ENCODE assay signal across 17 mouse cellular contexts in genomic region chr19:10692361-10692760, GRCm38 (mm10). TPM values are rescaled to one million over a fixed set of nuclear protein-coding genes. Genes with fewer than 3 reads are reported as not detected.
DNase-seq lines count a peak whose midpoint lies in the region; ATAC-seq and TF ChIP-seq lines count a peak whose summit lies in the region.
"Had no signal": no experiment of that assay in that cellular context is flagged by ENCODE, and none has a peak within 500 bp of the region (broad histone marks: within the 10 kb centered on the region; RNA-seq: fewer than 3 reads in every experiment).

No protein-coding gene starts in this region.

- peaks cover 29% of the 10 kb centered on the region for H3K36me3 ChIP-seq in erythroblast, embryonic 14.5 days (ENCODE audit: control insufficient read depth)
- H3K36me3 ChIP-seq in limb, embryonic 15.5 days = no peaks in the 10 kb centered on the region
- 0 out of 2 replicates have a peak, but pooled peaks cover 3% of the 10 kb centered on the region for H3K36me3 ChIP-seq in limb, embryonic 10.5 days
- no peaks in the 10 kb centered on the region; the same call in 1 of the 2 replicates for H3K36me3 ChIP-seq in intestine, postnatal 0 days (ENCODE audit: control insufficient read depth, insufficient read depth)
- no peaks in the 10 kb centered on the region for H3K36me3 ChIP-seq in stomach, embryonic 16.5 days (ENCODE audit: control insufficient read depth, insufficient read depth, low read length)
- H3K36me3 ChIP-seq: limb, embryonic 13.5 days had no signal

- H3K9ac ChIP-seq in limb, embryonic 15.5 days = no peak overlapping the region
- no peak overlapping the region for H3K9ac ChIP-seq in intestine, postnatal 0 days (ENCODE audit: low read depth, low read length)
- peak overlapping the region; percentile 31; the same call in 1 of the 2 replicates for H3K9ac ChIP-seq in stomach, embryonic 16.5 days (ENCODE audit: low read length)
- H3K9ac ChIP-seq: limb, embryonic 13.5 days had no signal

- WGBS in limb, embryonic 15.5 days = 85% methylated on average over 4 of the region's 4 CpGs
- WGBS in limb, embryonic 10.5 days = 92% methylated on average over 4 of the region's 4 CpGs
- WGBS in intestine, postnatal 0 days = 42% methylated on average over 4 of the region's 4 CpGs
- 79% methylated on average over 4 of the region's 4 CpGs for WGBS in stomach, embryonic 16.5 days

- no peaks in the 10 kb centered on the region for H3K27me3 ChIP-seq in erythroblast, embryonic 14.5 days (ENCODE audit: control insufficient read depth)
- no peaks in the 10 kb centered on the region for H3K27me3 ChIP-seq in limb, embryonic 15.5 days
- H3K27me3 ChIP-seq in limb, embryonic 10.5 days (ENCODE audit: low read depth, poor library complexity, severe bottlenecking) = no peaks in the 10 kb centered on the region
- H3K27me3 ChIP-seq in intestine, postnatal 0 days (replicated peaks; ENCODE audit: control insufficient read depth, insufficient read depth, low read length) = no peaks in the 10 kb centered on the region
- H3K27me3 ChIP-seq in stomach, embryonic 16.5 days (ENCODE audit: control insufficient read depth, insufficient read depth, low read length) = no peaks in the 10 kb centered on the region
- H3K27me3 ChIP-seq: limb, embryonic 13.5 days had no signal

- no peak for DNase-seq in limb, embryonic 10.5 days (ENCODE audit: low spot score)
- no peak for DNase-seq in natural killer cell, adult 2 months (ENCODE audit: low spot score in 2 of 2)
- DNase-seq: cerebellum, adult 11 months; heart, adult 11 months; layer of hippocampus, postnatal 36 days; lung, postnatal 4 days; thymus, postnatal 36 days had no signal

- H3K4me3 ChIP-seq in erythroblast, embryonic 14.5 days (replicated peaks) = peak overlapping the region; percentile 25
- H3K4me3 ChIP-seq in limb, embryonic 15.5 days = no peak overlapping the region
- H3K4me3 ChIP-seq in limb, embryonic 10.5 days = no peak overlapping the region
- H3K4me3 ChIP-seq in intestine, postnatal 0 days (ENCODE audit: low read depth, low read length) = no peak overlapping the region
- no peak overlapping the region for H3K4me3 ChIP-seq in stomach, embryonic 16.5 days (replicated peaks; ENCODE audit: low read length)
- H3K4me3 ChIP-seq: limb, embryonic 13.5 days had no signal

- no peak for TF ChIP-seq CTCF in intestine, postnatal 0 days (IDR thresholded peaks at IDR 0.05; ENCODE audit: low read depth)

- H3K4me2 ChIP-seq in limb, embryonic 15.5 days = no peak overlapping the region
- peak overlapping the region; percentile 13; the same call in 1 of the 2 replicates for H3K4me2 ChIP-seq in intestine, postnatal 0 days (replicated peaks; ENCODE audit: low read depth)
- H3K4me2 ChIP-seq in stomach, embryonic 16.5 days (ENCODE audit: low read depth, low read length) = no peak overlapping the region
- H3K4me2 ChIP-seq: limb, embryonic 13.5 days had no signal

- peaks cover 59% of the 10 kb centered on the region for H3K4me1 ChIP-seq in erythroblast, embryonic 14.5 days (ENCODE audit: control insufficient read depth)
- H3K4me1 ChIP-seq in limb, embryonic 15.5 days = peaks cover 43% of the 10 kb centered on the region
- H3K4me1 ChIP-seq in limb, embryonic 10.5 days = peaks cover 40% of the 10 kb centered on the region
- peaks cover 42% of the 10 kb centered on the region for H3K4me1 ChIP-seq in intestine, postnatal 0 days (replicated peaks; ENCODE audit: control insufficient read depth, insufficient read depth, low read length)
- peaks cover 49% of the 10 kb centered on the region for H3K4me1 ChIP-seq in stomach, embryonic 16.5 days (ENCODE audit: control insufficient read depth, insufficient read depth, low read length)

- no peaks in the 10 kb centered on the region for H3K9me3 ChIP-seq in erythroblast, embryonic 14.5 days (ENCODE audit: control insufficient read depth, low read length)
- H3K9me3 ChIP-seq in limb, embryonic 15.5 days = no peaks in the 10 kb centered on the region
- no peaks in the 10 kb centered on the region for H3K9me3 ChIP-seq in limb, embryonic 10.5 days (replicated peaks)
- no peaks in the 10 kb centered on the region for H3K9me3 ChIP-seq in intestine, postnatal 0 days (ENCODE audit: control insufficient read depth)
- H3K9me3 ChIP-seq in stomach, embryonic 16.5 days (replicated peaks; ENCODE audit: control insufficient read depth, low read length) = no peaks in the 10 kb centered on the region
- H3K9me3 ChIP-seq: limb, embryonic 13.5 days had no signal

- H3K27ac ChIP-seq in limb, embryonic 15.5 days = peak overlapping the region; percentile 98; the same call in 1 of the 2 replicates
- H3K27ac ChIP-seq in limb, embryonic 10.5 days = no peak overlapping the region
- peak overlapping the region; percentile 98 for H3K27ac ChIP-seq in intestine, postnatal 0 days (ENCODE audit: low read depth, low read length)
- peak overlapping the region; percentile 94 for H3K27ac ChIP-seq in stomach, embryonic 16.5 days (ENCODE audit: low read length)
- H3K27ac ChIP-seq: limb, embryonic 13.5 days had no signal

- ATAC-seq in erythroblast, adult 5-6 weeks (replicated peaks; ENCODE audit: low FRiP score, poor library complexity, severe bottlenecking) = no peak
- no peak for ATAC-seq in limb, embryonic 15.5 days (ENCODE audit: insufficient number of reproducible peaks, low FRiP score, low TSS enrichment, low read depth)
- no peak for ATAC-seq in intestine, postnatal 0 days
- no peak for ATAC-seq in stomach, embryonic 16.5 days (ENCODE audit: insufficient read depth, low FRiP score)
- ATAC-seq in frontal cortex, adult (ENCODE audit: low TSS enrichment) = no peak

RNA-seq across cellular contexts. Expression of gene Vps37c, which starts 3.8 kb away (rescaled TPM):
- polyA plus RNA-seq in erythroblast, embryonic 14.5 days (2012) = 2.4 and 3.2 TPM in 2 replicates
- total RNA-seq in erythroblast, adult 5-6 weeks (2015; ENCODE audit: low replicate concordance) = 7.9 and 8.6 TPM in 2 replicates
- 2.9 and 4.7 TPM in 2 replicates for total RNA-seq in erythroblast, adult 5-6 weeks (2017; ENCODE audit: low replicate concordance)
- polyA plus RNA-seq in limb, embryonic 15.5 days (2015; fragmentation: Nextera tagmentation; extraction: Ambion mirVana) = 46.0 and 48.6 TPM in 2 replicates
- polyA plus RNA-seq in limb, embryonic 10.5 days (2016; fragmentation: Nextera tagmentation; extraction: Ambion mirVana) = 34.3 and 37.7 TPM in 2 replicates
- polyA plus RNA-seq in intestine, postnatal 0 days (2015; fragmentation: Nextera tagmentation; extraction: Ambion mirVana) = 31.3 and 32.2 TPM in 2 replicates
- 48.7 and 60.3 TPM in 2 replicates for polyA plus RNA-seq in stomach, embryonic 16.5 days (2015; fragmentation: Nextera tagmentation; extraction: Ambion mirVana)

RNA-seq across cellular contexts. Expression of gene Pga5, which starts 14.5 kb away (rescaled TPM):
- not detected in 2 replicates for polyA plus RNA-seq in erythroblast, embryonic 14.5 days (2012)
- total RNA-seq in erythroblast, adult 5-6 weeks (2015; ENCODE audit: low replicate concordance) = not detected in 2 replicates
- total RNA-seq in erythroblast, adult 5-6 weeks (2017; ENCODE audit: low replicate concordance) = not detected in 2 replicates
- not detected in 2 replicates for polyA plus RNA-seq in limb, embryonic 15.5 days (2015; fragmentation: Nextera tagmentation; extraction: Ambion mirVana)
- not detected in 2 replicates for polyA plus RNA-seq in limb, embryonic 10.5 days (2016; fragmentation: Nextera tagmentation; extraction: Ambion mirVana)
- polyA plus RNA-seq in intestine, postnatal 0 days (2015; fragmentation: Nextera tagmentation; extraction: Ambion mirVana) = 5.0 and 24.6 TPM in 2 replicates
- 139 and 218 TPM in 2 replicates for polyA plus RNA-seq in stomach, embryonic 16.5 days (2015; fragmentation: Nextera tagmentation; extraction: Ambion mirVana)
- total RNA-seq: heart, postnatal 25 days; layer of hippocampus, postnatal 36 days; neutrophil, adult 5-6 weeks had no signal
- polyA plus RNA-seq: C2C12 had no signal

RNA-seq across cellular contexts. Expression of gene Cd5, which starts 46.4 kb away (rescaled TPM):
- not detected in 2 replicates for polyA plus RNA-seq in erythroblast, embryonic 14.5 days (2012)
- not detected in 2 replicates for total RNA-seq in erythroblast, adult 5-6 weeks (2015; ENCODE audit: low replicate concordance)
- 0.17 TPM in 1 of 2 replicates, not detected in the other for total RNA-seq in erythroblast, adult 5-6 weeks (2017; ENCODE audit: low replicate concordance)
- polyA plus RNA-seq in limb, embryonic 15.5 days (2015; fragmentation: Nextera tagmentation; extraction: Ambion mirVana) = 0.67 and 1.0 TPM in 2 replicates
- 0.06 and 0.26 TPM in 2 replicates for polyA plus RNA-seq in limb, embryonic 10.5 days (2016; fragmentation: Nextera tagmentation; extraction: Ambion mirVana)
- polyA plus RNA-seq in intestine, postnatal 0 days (2015; fragmentation: Nextera tagmentation; extraction: Ambion mirVana) = 0.12 and 0.18 TPM in 2 replicates
- polyA plus RNA-seq in stomach, embryonic 16.5 days (2015; fragmentation: Nextera tagmentation; extraction: Ambion mirVana) = 3.3 and 3.8 TPM in 2 replicates
- total RNA-seq: layer of hippocampus, postnatal 36 days had no signal

RNA-seq across cellular contexts. Expression of gene Vwce, which starts 58.3 kb away (rescaled TPM):
- polyA plus RNA-seq in erythroblast, embryonic 14.5 days (2012) = 0.11 and 0.12 TPM in 2 replicates
- total RNA-seq in erythroblast, adult 5-6 weeks (2015; ENCODE audit: low replicate concordance) = not detected in 2 replicates
- total RNA-seq in erythroblast, adult 5-6 weeks (2017; ENCODE audit: low replicate concordance) = not detected in 2 replicates
- 2.8 and 3.1 TPM in 2 replicates for polyA plus RNA-seq in limb, embryonic 15.5 days (2015; fragmentation: Nextera tagmentation; extraction: Ambion mirVana)
- polyA plus RNA-seq in limb, embryonic 10.5 days (2016; fragmentation: Nextera tagmentation; extraction: Ambion mirVana) = 1.8 and 2.8 TPM in 2 replicates
- polyA plus RNA-seq in intestine, postnatal 0 days (2015; fragmentation: Nextera tagmentation; extraction: Ambion mirVana) = 7.1 and 8.4 TPM in 2 replicates
- polyA plus RNA-seq in stomach, embryonic 16.5 days (2015; fragmentation: Nextera tagmentation; extraction: Ambion mirVana) = 1.2 and 2.0 TPM in 2 replicates
- total RNA-seq: heart, postnatal 25 days; neutrophil, adult 5-6 weeks had no signal
